Mouse (Mus musculus): ENCODE results near the gene Capn3.

The Capn3 gene

GRCm38 (mm10) chr2:120455719-120456118 lies at the start of gene Capn3:
Capn3 (plus strand) TSS chr2:120456019.
- DNase-seq (ENCODE audit: low spot score): no peak

- no peak for DNase-seq (ENCODE audit: low spot score)
Observed at GRCm38 (mm10) chr2:120411096-120411628, 44.7 kb upstream of the Capn3 start.

GRCm38 (mm10) chr2:120414113-120414512 lies 41.7 kb upstream of the Capn3 start:
- DNase-seq (ENCODE audit: low spot score): no peak

GRCm38 (mm10) chr2:120414738-120415414 lies 40.9 kb upstream of the Capn3 start:
- DNase-seq (ENCODE audit: low spot score): peak; percentile 34

GRCm38 (mm10) chr2:120424386-120424785 lies 31.4 kb upstream of the Capn3 start:
- DNase-seq (ENCODE audit: low spot score): no peak

- no peak for DNase-seq (ENCODE audit: low spot score)
Observed at GRCm38 (mm10) chr2:120444486-120444885, 11.3 kb upstream of the Capn3 start.

- DNase-seq (ENCODE audit: low spot score): no peak
Observed at GRCm38 (mm10) chr2:120446373-120446772, 9.4 kb upstream of the Capn3 start.

- DNase-seq (ENCODE audit: low spot score): no peak
Observed at GRCm38 (mm10) chr2:120447306-120447705, 8.5 kb upstream of the Capn3 start.

- no peak for DNase-seq (ENCODE audit: low spot score)
Observed at GRCm38 (mm10) chr2:120450724-120451123, 5.1 kb upstream of the Capn3 start.

GRCm38 (mm10) chr2:120452600-120452999 lies 3.2 kb upstream of the Capn3 start:
- no peak for DNase-seq (ENCODE audit: low spot score)

GRCm38 (mm10) chr2:120454987-120455386 lies 832 bp upstream of the Capn3 start:
- DNase-seq (ENCODE audit: low spot score): no peak

GRCm38 (mm10) chr2:120460216-120460615 lies 4.4 kb downstream of the Capn3 start:
- DNase-seq (ENCODE audit: low spot score): no peak

- no peak for DNase-seq (ENCODE audit: low spot score)
Observed at GRCm38 (mm10) chr2:120463328-120463727, 7.5 kb downstream of the Capn3 start.

GRCm38 (mm10) chr2:120464091-120464490 lies 8.3 kb downstream of the Capn3 start:
- DNase-seq (ENCODE audit: low spot score): no peak

- no peak for DNase-seq (ENCODE audit: low spot score)
Observed at GRCm38 (mm10) chr2:120464732-120465396, 9.0 kb downstream of the Capn3 start.

GRCm38 (mm10) chr2:120465397-120465785 lies 9.6 kb downstream of the Capn3 start:
- DNase-seq (ENCODE audit: low spot score): no peak

GRCm38 (mm10) chr2:120468011-120468410 lies 12.2 kb downstream of the Capn3 start:
- DNase-seq (ENCODE audit: low spot score): no peak

- no peak for DNase-seq (ENCODE audit: low spot score)
Observed at GRCm38 (mm10) chr2:120469220-120469619, 13.4 kb downstream of the Capn3 start.

- DNase-seq (ENCODE audit: low spot score): no peak
Observed at GRCm38 (mm10) chr2:120469715-120470114, 13.9 kb downstream of the Capn3 start.

GRCm38 (mm10) chr2:120470856-120471255 lies 15.0 kb downstream of the Capn3 start:
- no peak for DNase-seq (ENCODE audit: low spot score)

GRCm38 (mm10) chr2:120476277-120477087 lies 20.7 kb downstream of the Capn3 start:
- DNase-seq (ENCODE audit: low spot score): no peak

GRCm38 (mm10) chr2:120478600-120478999 lies 22.8 kb downstream of the Capn3 start:
- peak; percentile 85 for DNase-seq (ENCODE audit: low spot score)

GRCm38 (mm10) chr2:120481921-120482320 lies 26.1 kb downstream of the Capn3 start:
- DNase-seq (ENCODE audit: low spot score): no peak
